Mouse (Mus musculus) hematopoietic multipotent progenitor cell, adult 10-12 weeks (in vitro differentiated cells): ENCODE measurements around the gene Cd200r1. TPM values are rescaled to one million over a fixed set of nuclear protein-coding genes. Genes with fewer than 3 reads are reported as not detected.

Experiments
- polyA plus RNA-seq: library from polyadenylated mRNA; stranded (reverse); fragments of >175 nt; gene quantifications from 2 replicates; pipeline ENCODE4 v1.2.3, GENCODE M21; 2012; ENCODE audit warnings: low replicate concordance

Gene Cd200r1
- 2.8 and 4.5 TPM in 2 replicates for polyA plus RNA-seq

GRCm38 (mm10) chr16:44765555-44766319 lies at the start of gene Cd200r1:
Gene Cd200r1 (plus strand): TSS chr16:44765736.

GRCm38 (mm10) chr16:44724083-44724787 lies 41.3 kb upstream of the Cd200r1 start, which contains the start of gene Nepro:
Gene Nepro (plus strand): TSS chr16:44724301.

GRCm38 (mm10) chr16:44745866-44746562 lies 19.5 kb upstream of the Cd200r1 start, which contains the start of gene Gtpbp8:
Gene Gtpbp8 (minus strand): TSS chr16:44746363.

GRCm38 (mm10) chr16:44811544-44811943 lies 46.0 kb downstream of the Cd200r1 start, which contains the start of gene Cd200r4:
Gene Cd200r4 (plus strand): TSS chr16:44811733.

Other genes with a start within 250 kb of the Cd200r1 start
- gene Boc, start 206.8 kb upstream of the Cd200r1 start, polyA plus RNA-seq = 0.03 and 0.07 TPM in 2 replicates
- 2.2 and 5.0 TPM in 2 replicates for gene Nepro, start 41.4 kb upstream of the Cd200r1 start, polyA plus RNA-seq
- 22.2 and 56.9 TPM in 2 replicates for gene Gtpbp8, start 19.4 kb upstream of the Cd200r1 start, polyA plus RNA-seq
- 0.24 and 0.58 TPM in 2 replicates for gene Cd200r4, start 46.0 kb downstream of the Cd200r1 start, polyA plus RNA-seq
- gene Cd200r2, start 101.4 kb downstream of the Cd200r1 start, polyA plus RNA-seq = not detected in 2 replicates
- gene Cd200r3, start 177.9 kb downstream of the Cd200r1 start, polyA plus RNA-seq = 0.26 and 0.34 TPM in 2 replicates